Mouse (Mus musculus): ENCODE data around the gene Synrg. TPM values are rescaled to one million over a fixed set of nuclear protein-coding genes. Genes with fewer than 3 reads are reported as not detected.

The Synrg gene
- total RNA-seq, 2 experiments from 2014 or later: 64.5 to 72.8 TPM

DNA sequence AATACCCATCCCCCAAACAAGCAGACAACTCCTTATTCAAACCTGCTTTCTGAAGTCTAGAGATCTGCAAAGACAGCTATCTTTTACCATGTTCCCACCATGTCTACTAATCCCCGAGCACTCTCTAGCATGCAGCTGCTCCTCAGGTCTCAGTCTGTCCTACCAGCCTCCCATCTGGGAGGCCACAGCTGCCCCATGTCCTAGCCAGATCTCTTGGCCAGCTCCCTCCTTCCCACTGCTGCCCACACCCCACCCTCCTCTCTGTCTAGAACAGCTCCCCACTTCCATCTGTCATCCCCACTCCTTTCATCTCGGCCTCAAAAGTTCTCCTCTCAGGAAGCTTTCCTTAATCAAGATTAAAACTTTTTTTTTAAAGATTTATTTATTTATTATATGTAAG lies 112.8 kb downstream of the Synrg start:
- no peak for DNase-seq

DNA sequence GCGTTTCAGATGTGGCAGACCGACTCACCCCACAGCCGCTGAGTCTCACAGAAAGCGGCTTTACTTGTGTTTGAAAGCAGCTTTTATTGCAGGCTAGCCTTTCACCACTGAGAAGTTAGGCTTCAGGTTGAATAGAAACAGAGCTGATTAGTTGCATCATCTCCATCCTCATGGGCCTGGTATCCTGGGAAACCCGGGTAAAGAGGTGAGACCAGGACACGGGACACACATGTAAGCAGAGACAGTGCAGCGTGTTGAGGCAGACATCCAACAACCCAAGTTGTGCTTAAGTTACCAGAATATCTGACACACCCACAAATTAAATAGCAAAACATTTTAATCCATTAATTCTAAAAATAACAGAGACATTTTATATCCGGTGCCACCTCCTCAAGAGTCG lies 114.4 kb downstream of the Synrg start:
- no peak for DNase-seq

- no peak for DNase-seq
Measured at GRCm38 (mm10) chr11:84079361-84079760, 115.1 kb downstream of the Synrg start.

- no peak for DNase-seq
Measured at GRCm38 (mm10) chr11:84079887-84080286, 115.7 kb downstream of the Synrg start.

GRCm38 (mm10) chr11:84080327-84080726 lies 116.1 kb downstream of the Synrg start:
- DNase-seq: no peak

- DNase-seq: no peak
Measured at GRCm38 (mm10) chr11:84081901-84082300, 117.7 kb downstream of the Synrg start.

DNA sequence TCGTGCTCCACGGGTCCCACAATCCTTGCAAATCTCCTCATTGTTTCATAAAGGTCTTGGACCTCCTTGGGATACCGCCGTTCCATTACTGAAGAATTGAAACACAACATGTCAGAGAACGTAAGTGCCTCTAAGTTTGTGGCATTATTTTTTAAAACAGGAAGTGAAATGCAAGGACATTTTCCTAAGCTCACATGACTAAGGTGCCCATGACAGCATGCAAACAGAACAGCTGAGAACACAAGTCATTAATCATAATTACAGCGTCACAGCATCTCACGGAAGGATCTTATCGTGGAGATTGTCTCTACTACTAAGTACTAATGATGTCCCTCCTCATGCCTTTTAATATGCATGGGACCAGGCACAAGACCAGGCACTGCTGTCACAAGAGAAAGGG lies 126.3 kb downstream of the Synrg start:
- no peak for DNase-seq

Other genes starting within 250 kb of the Synrg start
- gene Wfdc21, start 217.5 kb upstream of the Synrg start, total RNA-seq (2021): not detected
- 10 to 100 TPM; 15.8 to 17.7 TPM for gene Heatr6, start 210.7 kb upstream of the Synrg start, total RNA-seq (2021)
- under 1 TPM in 1 of 2 experiments, not detected in 1; 0.52 TPM for gene Hnf1b, start 114.4 kb upstream of the Synrg start, total RNA-seq (2021)
- gene Ddx52, start 22.4 kb upstream of the Synrg start, total RNA-seq (2021): 10 to 100 TPM; 13.8 to 14.2 TPM
- gene Dusp14, start 104.8 kb downstream of the Synrg start, total RNA-seq (2021): 10 to 100 TPM; 30.2 to 34.3 TPM
- gene Tada2a, start 165.2 kb downstream of the Synrg start, total RNA-seq (2021): 10 to 100 TPM; 28.6 to 32.9 TPM
- gene Acaca, start 165.2 kb downstream of the Synrg start, total RNA-seq (2021): 10 to 100 TPM; 71.1 to 73.3 TPM
- not detected for gene Gm11437, start 203.0 kb downstream of the Synrg start, total RNA-seq (2021)